Mouse (Mus musculus): Measurements from ENCODE around the gene Rnf182.

DNA sequence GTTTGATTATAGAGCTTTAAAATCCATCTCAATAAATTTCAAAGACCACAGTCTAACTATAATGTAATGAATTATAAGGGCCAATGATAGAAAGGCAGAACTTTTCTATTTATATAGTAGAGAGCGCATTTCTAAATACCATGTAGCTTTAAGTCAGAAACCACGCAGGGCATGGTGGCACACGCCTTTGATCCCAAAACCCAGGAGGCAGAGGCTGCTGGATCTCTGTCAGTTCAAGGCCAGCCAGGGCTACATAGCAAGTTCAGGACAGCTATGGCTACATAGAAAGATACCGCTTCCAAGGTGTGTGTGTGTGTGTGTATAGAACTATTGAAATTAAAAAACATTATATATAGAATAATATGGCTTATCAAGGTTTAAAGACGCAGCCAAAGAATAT, 34.8 kb upstream of the Rnf182 start:
- TF ChIP-seq CTCF (IDR thresholded peaks at IDR 0.05; ENCODE audit: low read depth) (no peak), EP300 (IDR thresholded peaks at IDR 0.05; ENCODE audit: low read depth) (no peak)
